Mouse (Mus musculus) limb, embryonic 10.5 days (tissue): ENCODE measurements at regions not wholly inside any gene's neighbourhood (a gene's known extent, or its start where the extent isn't known, plus 50 kb on each side); places are given as distances from the start of the nearest gene placed in this dataset.

Source experiments
- DNase-seq: peaks from one replicate; pipeline ENCODE4 v3.0.0-alpha.2; 2017; ENCODE audit warnings: low spot score
- H3K27ac ChIP-seq: fragments of 300-500 bp; sonication (generic); 2 replicates; pipeline ENCODE4 v1.5.1; 2016; ENCODE audit warnings: mild to moderate bottlenecking
- H3K27me3 ChIP-seq: fragments of 300-500 bp; sonication (generic); 2 replicates; pipeline ENCODE4 v1.6.1; 2016; ENCODE audit warnings: low read depth, mild to moderate bottlenecking; ENCODE audit not compliant: poor library complexity, severe bottlenecking
- H3K36me3 ChIP-seq: fragments of 300-500 bp; sonication (generic); 2 replicates; pipeline ENCODE4 v1.6.1; 2016; ENCODE audit warnings: mild to moderate bottlenecking, moderate library complexity
- H3K4me1 ChIP-seq: fragments of 300-500 bp; sonication (generic); 2 replicates; pipeline ENCODE4 v1.6.1; 2016
- H3K4me3 ChIP-seq: fragments of 300-500 bp; sonication (generic); 2 replicates; pipeline ENCODE4 v1.5.1; 2016; ENCODE audit warnings: mild to moderate bottlenecking, moderate library complexity
- H3K9me3 ChIP-seq: fragments of 300-500 bp; sonication (generic); replicated peaks from 2 replicates; pipeline ENCODE4 v1.6.1; 2016; ENCODE audit warnings: mild to moderate bottlenecking
- WGBS: fragments of 180-500 bp; shearing (Covaris S2); methylation state at CpG from one replicate; pipeline ENCODE4 v1.1.7; 2016; 5-methylcytosine and 5-hydroxymethylcytosine counted together

DNA sequence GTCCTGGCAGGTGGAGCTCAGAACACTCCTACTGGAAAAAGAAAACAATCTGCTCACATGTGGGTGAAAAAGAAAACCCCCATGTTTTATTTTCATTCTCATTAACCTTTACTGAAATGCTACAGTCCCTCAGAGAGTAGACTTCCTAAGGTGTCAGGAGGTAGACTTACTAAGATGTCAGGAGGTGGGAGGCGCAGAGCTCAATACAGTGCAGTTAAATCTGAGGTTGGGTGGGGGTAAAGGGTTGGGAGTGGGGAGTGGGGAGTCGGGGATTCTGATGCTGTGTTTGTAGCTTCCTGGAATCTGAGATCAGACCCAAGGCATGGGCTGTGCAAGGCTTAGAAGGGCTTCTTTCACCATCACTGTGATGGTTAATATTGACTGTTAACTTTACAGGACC is 149.6 kb upstream of the Sstr4 start:
- WGBS, result 87% methylated on average over 2 of the region's 2 CpGs
- Histone ChIP-seq H3K27ac (no peak overlapping the region), H3K4me1 (no peaks in the 10 kb centered on the region), H3K27me3 (no peaks in the 10 kb centered on the region), H3K36me3 (no peaks in the 10 kb centered on the region), H3K4me3 (no peak overlapping the region), H3K9me3 (no peaks in the 10 kb centered on the region)
- no peak for DNase-seq

DNA sequence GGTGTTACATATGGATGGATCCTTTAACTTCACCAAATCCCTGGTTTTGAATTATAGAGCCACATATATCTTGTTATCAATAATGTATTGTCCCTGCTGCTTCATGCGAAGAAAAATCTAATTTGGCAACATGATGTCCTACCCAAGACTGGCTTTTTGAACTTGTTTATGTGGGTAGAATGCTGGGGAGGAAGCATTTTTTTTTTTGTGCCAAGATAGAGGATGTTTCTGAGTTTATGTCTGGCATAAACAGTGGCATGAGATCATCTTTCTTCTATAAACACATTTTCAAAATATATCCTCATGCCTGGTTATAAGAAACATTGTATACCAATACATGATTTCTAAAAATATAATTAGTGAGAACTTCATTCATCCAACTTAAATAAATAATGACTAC is 144.2 kb upstream of the Sstr4 start:
- DNase-seq, result no peak
- Histone ChIP-seq H3K36me3 (no peaks in the 10 kb centered on the region), H3K9me3 (no peaks in the 10 kb centered on the region), H3K27me3 (no peaks in the 10 kb centered on the region), H3K4me1 (no peaks in the 10 kb centered on the region), H3K27ac (no peak overlapping the region), H3K4me3 (no peak overlapping the region)
- whole genome bisulfite sequencing, result 96% methylated on average over 1 of the region's 1 CpGs

DNA sequence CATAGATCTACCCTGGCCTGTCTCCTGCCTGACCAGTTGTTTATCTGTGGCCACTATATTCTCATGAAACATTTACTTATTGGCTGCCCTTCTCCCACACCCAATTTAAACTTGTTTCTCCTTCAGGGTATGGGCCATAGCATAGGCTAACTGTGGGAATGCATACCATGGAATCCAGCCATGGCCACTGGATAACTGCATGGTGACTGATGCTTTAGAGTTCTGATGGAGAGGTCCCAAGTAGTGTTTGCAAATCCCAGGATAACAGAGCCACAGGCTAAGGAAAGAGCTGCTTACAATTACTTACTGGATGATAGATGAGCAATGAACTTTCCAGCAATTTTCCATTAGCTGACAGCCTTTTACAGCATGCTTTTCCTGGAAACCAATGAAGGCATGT is 139.5 kb upstream of the Sstr4 start:
- H3K36me3 ChIP-seq, result no peaks in the 10 kb centered on the region
- DNase-seq, result no peak
- H3K4me3 ChIP-seq, result no peak overlapping the region
- no peak overlapping the region for H3K27ac ChIP-seq
- H3K27me3 ChIP-seq, result no peaks in the 10 kb centered on the region
- H3K9me3 ChIP-seq, result no peaks in the 10 kb centered on the region
- no peaks in the 10 kb centered on the region for H3K4me1 ChIP-seq

DNA sequence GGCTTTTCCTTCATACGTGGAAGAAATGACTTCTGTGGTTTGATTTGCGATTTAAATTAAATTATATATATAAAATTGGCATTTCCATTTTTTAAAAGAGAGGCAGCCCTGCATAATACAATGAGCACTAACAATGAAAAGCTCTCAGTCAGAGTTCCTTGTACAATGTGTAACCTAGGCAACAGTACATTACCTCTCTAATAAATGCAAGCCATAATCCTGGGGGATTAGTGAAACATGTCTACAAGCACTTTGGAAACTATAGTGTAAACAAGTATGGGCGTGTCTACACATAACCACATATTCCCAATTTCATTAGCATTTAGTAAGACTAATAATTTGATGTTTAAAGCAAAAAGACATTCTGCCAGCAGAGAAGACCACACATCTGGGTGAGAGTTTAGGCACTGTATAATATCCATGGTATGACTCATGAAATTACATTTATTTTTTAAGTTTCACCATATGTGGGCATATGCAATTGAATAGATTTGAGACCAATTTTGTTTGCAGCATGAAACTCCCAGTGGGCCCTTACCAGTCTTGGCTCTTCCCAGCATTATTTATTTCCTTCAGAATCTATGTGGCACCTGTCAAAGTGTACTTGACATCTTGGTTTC is 130.9 kb upstream of the Sstr4 start:
- H3K9me3 ChIP-seq, result no peaks in the 10 kb centered on the region
- no peak for DNase-seq
- H3K4me3 ChIP-seq, result no peak overlapping the region
- H3K4me1 ChIP-seq, result no peaks in the 10 kb centered on the region
- no peaks in the 10 kb centered on the region for H3K36me3 ChIP-seq
- no peaks in the 10 kb centered on the region for H3K27me3 ChIP-seq
- 89% methylated on average over 3 of the region's 3 CpGs for WGBS
- no peak overlapping the region for H3K27ac ChIP-seq

DNA sequence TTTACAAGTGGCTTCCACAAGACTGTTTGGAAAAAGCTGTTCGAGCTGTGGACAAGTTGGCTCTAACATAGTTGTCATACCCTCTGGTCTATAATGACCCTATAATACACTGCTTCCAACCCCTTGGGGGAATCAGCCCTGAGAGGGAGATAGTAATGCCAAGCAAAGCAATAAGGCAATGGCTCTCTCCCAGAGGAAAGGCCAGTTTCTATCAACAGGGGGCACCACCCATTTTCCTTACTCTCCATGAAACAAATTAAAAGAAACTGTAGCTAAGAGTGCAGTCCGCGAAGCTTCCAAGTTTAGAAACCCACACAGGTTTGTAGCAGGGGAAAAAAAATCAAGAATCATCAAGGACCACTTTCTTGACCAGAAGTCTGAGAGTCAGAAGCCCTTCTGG is 115.9 kb upstream of the Sstr4 start:
- DNase-seq, result no peak
- Histone ChIP-seq H3K36me3 (no peaks in the 10 kb centered on the region), H3K27me3 (no peaks in the 10 kb centered on the region), H3K4me1 (no peaks in the 10 kb centered on the region), H3K27ac (no peak overlapping the region), H3K9me3 (no peaks in the 10 kb centered on the region), H3K4me3 (no peak overlapping the region)
- 88% methylated on average over 3 of the region's 3 CpGs for WGBS

DNA sequence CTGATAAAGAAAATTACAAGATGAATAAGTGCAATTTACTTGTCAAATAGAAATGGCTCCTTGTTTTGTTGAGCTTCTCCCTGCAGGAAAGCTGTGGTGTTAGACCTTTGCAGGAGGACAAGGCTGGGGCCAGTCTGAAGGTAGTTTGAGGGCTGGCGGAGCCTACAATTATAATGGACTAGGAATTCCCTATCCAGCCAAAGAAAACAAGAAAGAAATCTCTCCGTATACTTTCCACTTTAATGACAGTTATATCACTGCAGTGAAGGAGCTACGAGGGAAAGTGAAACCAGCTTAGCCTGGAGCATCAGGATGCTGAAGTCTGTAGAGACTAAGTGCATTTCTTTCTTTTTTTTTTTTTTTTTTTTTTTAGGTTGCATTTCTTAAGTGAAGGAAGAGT is 104.8 kb upstream of the Sstr4 start:
- 73% methylated on average over 3 of the region's 3 CpGs for WGBS
- Histone ChIP-seq H3K27ac (no peak overlapping the region), H3K27me3 (no peaks in the 10 kb centered on the region), H3K4me3 (no peak overlapping the region), H3K36me3 (no peaks in the 10 kb centered on the region), H3K9me3 (no peaks in the 10 kb centered on the region), H3K4me1 (no peaks in the 10 kb centered on the region)
- DNase-seq, result no peak

DNA sequence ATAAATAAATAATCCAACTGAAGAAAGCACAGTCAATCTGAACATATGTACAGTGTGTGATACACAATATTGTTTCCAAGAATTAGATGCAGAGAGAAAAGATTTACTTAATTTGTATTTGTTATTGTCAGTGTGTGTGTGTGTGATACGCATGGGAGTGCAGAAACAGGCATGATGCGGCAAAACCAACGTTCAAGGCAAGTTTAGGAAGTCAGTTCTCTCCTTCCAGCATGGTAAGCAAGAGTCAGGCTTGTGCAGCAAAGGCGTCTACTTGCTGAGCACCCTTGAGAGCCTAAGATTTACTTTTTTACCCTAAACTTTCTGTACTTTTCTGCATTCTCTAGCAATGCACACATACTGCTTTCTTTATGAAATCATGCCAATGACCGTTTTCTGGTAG is 102.7 kb upstream of the Sstr4 start:
- WGBS, result 93% methylated on average over 5 of the region's 5 CpGs
- H3K27me3 ChIP-seq, result no peaks in the 10 kb centered on the region
- H3K4me1 ChIP-seq, result no peaks in the 10 kb centered on the region
- H3K9me3 ChIP-seq, result no peaks in the 10 kb centered on the region
- DNase-seq, result no peak
- H3K36me3 ChIP-seq, result no peaks in the 10 kb centered on the region
- H3K4me3 ChIP-seq, result no peak overlapping the region
- no peak overlapping the region for H3K27ac ChIP-seq

DNA sequence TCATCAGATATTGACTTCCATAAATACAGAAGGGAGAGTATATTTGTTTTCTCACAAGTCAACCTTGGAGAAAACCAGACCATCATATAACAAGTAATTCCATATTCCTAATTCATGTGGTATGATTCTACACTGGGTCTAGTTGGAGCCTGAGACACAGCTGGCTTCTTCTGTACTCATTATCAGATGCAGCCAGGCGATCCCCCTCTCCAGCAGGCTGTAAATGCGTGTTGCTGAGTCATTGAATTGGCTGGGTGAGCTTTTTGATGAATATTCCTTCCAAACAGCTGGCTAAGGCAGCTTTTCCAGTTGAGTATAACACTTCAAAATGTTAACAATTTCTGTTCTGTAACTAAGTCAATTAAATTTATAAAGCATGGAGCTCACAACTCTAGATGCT is 102.2 kb upstream of the Sstr4 start:
- no peaks in the 10 kb centered on the region for H3K9me3 ChIP-seq
- 66% methylated on average over 2 of the region's 2 CpGs for WGBS
- DNase-seq, result no peak

DNA sequence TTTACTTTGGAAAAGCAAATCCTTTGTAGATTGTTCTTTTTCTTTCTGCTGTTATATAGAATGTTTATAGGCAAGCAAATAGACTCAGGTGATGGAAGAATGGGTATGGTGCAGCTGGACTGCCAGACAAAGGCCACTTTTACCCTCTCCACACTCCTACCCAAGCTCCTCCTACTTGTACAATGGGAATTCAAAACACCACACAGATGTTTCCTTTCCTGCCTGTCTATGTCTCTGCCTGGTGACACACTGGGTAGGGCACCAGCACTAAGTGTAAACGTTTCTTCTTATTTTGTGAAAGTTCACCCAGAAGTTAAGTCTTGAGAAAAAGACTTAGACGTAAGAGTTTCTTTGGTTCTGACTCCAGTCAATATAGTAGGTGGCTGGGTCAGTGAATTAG is 94.3 kb upstream of the Sstr4 start:
- no peaks in the 10 kb centered on the region for H3K4me1 ChIP-seq
- H3K4me3 ChIP-seq, result no peak overlapping the region
- H3K9me3 ChIP-seq, result no peaks in the 10 kb centered on the region
- no peaks in the 10 kb centered on the region for H3K27me3 ChIP-seq
- no peak overlapping the region for H3K27ac ChIP-seq
- 82% methylated on average over 2 of the region's 2 CpGs for WGBS
- no peak for DNase-seq
- H3K36me3 ChIP-seq, result no peaks in the 10 kb centered on the region

More for the DNA sequence above, 102.2 kb upstream of the Sstr4 start:
- Histone ChIP-seq H3K4me1 (no peaks in the 10 kb centered on the region), H3K4me3 (no peak overlapping the region), H3K27me3 (no peaks in the 10 kb centered on the region), H3K36me3 (no peaks in the 10 kb centered on the region), H3K27ac (no peak overlapping the region)

DNA sequence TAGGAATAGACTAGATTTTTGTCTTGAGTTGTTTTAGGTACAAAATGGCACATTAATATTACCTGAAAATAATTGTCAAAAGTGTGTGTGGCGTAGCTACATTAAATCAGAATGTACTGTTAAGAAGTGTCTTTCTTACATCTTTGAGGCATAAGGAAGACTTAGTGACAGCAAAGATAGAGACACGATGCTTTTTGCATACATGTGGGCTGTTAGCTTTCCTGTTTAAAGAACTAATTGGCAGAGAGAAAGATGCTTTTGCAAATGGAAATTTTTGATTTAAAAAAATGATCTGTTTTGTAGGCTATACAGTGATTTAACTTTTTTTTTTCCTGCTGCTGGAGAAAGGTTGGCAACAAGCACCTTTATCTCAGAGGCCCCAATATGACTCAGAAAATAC is 82.9 kb upstream of the Sstr4 start:
- 91% methylated on average over 2 of the region's 2 CpGs for WGBS
- no peaks in the 10 kb centered on the region for H3K4me1 ChIP-seq
- no peak overlapping the region for H3K27ac ChIP-seq
- no peak for DNase-seq
- H3K4me3 ChIP-seq, result no peak overlapping the region
- 0 out of 2 replicates have a peak, but pooled peaks cover 3% of the 10 kb centered on the region for H3K27me3 ChIP-seq
- no peaks in the 10 kb centered on the region for H3K9me3 ChIP-seq
- H3K36me3 ChIP-seq, result no peaks in the 10 kb centered on the region

DNA sequence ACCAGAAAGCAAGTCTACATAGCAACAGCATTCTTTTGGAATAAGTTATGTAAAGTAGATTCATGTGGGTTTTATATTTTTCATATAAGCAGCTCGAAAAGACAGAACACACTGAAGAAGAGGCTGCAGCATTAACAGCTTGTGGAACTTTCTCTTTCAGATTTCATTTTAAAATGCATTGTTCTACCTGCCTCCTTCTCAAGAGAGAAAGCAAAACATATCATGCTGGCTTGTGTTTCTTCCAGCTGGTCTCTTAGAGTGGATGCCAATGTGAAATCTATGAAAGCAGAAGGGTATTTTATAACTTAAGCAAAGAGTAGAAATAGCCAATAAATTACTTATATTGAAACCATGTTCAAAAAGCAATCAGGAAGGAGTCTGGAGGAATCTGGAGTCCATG is 74.2 kb upstream of the Sstr4 start:
- no peaks in the 10 kb centered on the region for H3K27me3 ChIP-seq
- H3K9me3 ChIP-seq, result no peaks in the 10 kb centered on the region
- 85% methylated on average over 1 of the region's 1 CpGs for WGBS
- H3K4me1 ChIP-seq, result peaks cover 7% of the 10 kb centered on the region
- H3K4me3 ChIP-seq, result no peak overlapping the region
- H3K27ac ChIP-seq, result no peak overlapping the region
- no peaks in the 10 kb centered on the region for H3K36me3 ChIP-seq
- no peak for DNase-seq

DNA sequence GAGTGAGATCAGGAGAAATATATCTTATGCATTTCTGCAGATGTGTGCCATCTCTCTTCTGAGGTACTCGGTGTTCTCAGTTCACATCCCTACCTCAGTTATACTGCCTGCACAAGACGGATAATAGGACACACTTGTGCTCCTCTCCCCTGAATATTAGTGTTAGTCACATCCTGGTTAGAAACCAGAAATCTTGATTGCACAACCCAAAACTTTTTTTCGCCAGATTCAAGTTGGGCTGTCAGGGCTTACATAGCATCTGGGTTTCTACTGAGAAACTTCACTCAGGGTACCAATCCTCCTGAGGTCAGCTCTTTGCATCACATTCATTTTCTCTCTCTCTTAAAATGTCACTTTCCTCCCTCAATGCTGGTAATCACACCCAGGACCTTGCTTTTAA is 69.8 kb upstream of the Sstr4 start:
- Histone ChIP-seq H3K27me3 (no peaks in the 10 kb centered on the region), H3K4me3 (no peak overlapping the region), H3K4me1 (peaks cover 22% of the 10 kb centered on the region), H3K27ac (no peak overlapping the region), H3K9me3 (no peaks in the 10 kb centered on the region), H3K36me3 (no peaks in the 10 kb centered on the region)
- WGBS, result 83% methylated on average over 3 of the region's 3 CpGs
- DNase-seq, result no peak

DNA sequence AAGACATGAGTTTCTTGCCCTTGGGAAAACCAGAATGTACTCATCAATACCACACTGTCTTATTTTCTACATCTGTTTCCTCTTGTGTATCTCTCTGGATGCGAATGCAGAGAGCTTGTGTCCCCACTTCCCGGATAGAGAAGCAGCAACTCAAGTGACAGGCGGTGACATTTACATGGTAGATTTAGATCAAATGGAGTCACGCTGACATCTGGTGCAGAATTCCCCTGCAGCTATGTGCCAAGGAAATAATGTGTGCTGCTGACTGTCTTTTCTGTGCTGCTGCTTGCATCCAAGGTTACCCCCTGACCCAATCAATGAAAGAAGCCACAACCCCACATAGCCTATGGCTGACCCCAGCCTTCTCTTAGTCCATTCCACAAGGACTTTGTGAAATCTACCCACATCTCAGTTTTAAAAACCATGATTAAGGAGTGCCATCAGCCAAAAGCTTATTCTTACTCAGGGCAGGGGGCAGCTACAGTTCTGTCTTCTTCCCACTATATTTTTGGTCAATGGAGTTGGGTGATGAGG is 69.2 kb upstream of the Sstr4 start:
- no peaks in the 10 kb centered on the region for H3K9me3 ChIP-seq
- no peaks in the 10 kb centered on the region for H3K27me3 ChIP-seq
- H3K4me3 ChIP-seq, result no peak overlapping the region
- 45% methylated on average over 4 of the region's 4 CpGs for WGBS
- peak; percentile 33 for DNase-seq
- no peak overlapping the region for H3K27ac ChIP-seq
- no peaks in the 10 kb centered on the region for H3K36me3 ChIP-seq
- H3K4me1 ChIP-seq, result peaks cover 22% of the 10 kb centered on the region

DNA sequence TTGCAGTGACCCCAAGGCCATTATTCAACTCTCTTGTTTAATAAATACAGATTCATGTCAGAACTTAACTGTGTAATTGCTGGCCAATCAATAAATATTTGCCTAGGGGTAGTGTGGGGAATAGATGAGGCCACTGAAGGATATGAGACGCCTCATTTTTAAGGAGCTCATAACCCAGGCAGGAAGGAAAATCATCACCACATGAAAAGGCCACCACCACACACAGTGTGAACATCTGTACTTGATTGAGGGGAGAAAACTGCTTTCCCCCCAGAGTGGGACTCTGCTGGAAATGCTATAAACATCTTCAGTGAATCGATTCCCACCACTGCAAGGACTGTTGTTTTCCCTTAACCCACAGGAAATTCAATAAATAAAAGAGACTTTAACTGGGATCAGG is 68.7 kb upstream of the Sstr4 start:
- WGBS, result 17% methylated on average over 2 of the region's 2 CpGs

More for the DNA sequence above, 68.7 kb upstream of the Sstr4 start:
- Histone ChIP-seq H3K36me3 (no peaks in the 10 kb centered on the region), H3K4me3 (no peak overlapping the region), H3K27me3 (no peaks in the 10 kb centered on the region), H3K9me3 (no peaks in the 10 kb centered on the region), H3K27ac (no peak overlapping the region), H3K4me1 (peaks cover 22% of the 10 kb centered on the region)
- peak; percentile 52 for DNase-seq
